24 mouse cellular contexts compared by ENCODE assay signal in genomic region chr4:152410961-152411360, GRCm38 (mm10).
A peak's percentile ranks its signal among the peaks of the same experiment; 100 is the strongest.
DNase-seq lines count a peak whose midpoint lies in the region; ATAC-seq and TF ChIP-seq lines count a peak whose summit lies in the region.
"Had no signal": no experiment of that assay in that cellular context is flagged by ENCODE, and none has a peak within 500 bp of the region (broad histone marks: within the 10 kb centered on the region; RNA-seq: fewer than 3 reads in every experiment).

No protein-coding gene starts in this region.

- CTCF ChIA-PET in Patski (lab: Charles Lee), result interaction anchor here (1.0 to 3.5 kb wide), 7 partner anchors 9 to 85 kb away, joined by 3 to 20 read pairs (median 5); no protein-coding TSS in a partner anchor

- DNase-seq in adrenal gland, postnatal 14 days, result peak; percentile 59
- no peak for DNase-seq in adrenal gland, adult 18-20 months (ENCODE audit: low spot score in 2 of 2)
- DNase-seq in retina, embryonic 14.5 days (ENCODE audit: low spot score), result peak; percentile 21
- no peak for DNase-seq in retina, postnatal 1 day
- peak; percentile 91 for DNase-seq in Patski (ENCODE audit: low read depth, low spot score)
- DNase-seq in thymus, postnatal 0 days (ENCODE audit: low spot score), result no peak
- DNase-seq in cerebellum, postnatal 10 days, result no peak
- DNase-seq: cerebellum, adult 8-10 months; heart, postnatal 10 days; kidney, adult 9 months; kidney, postnatal 14 days; layer of hippocampus, postnatal 36 days; lung, adult 18-20 months; lung, postnatal 10 days; right cerebral cortex, adult 18-20 months had no signal

- POLR2A ChIA-PET in Patski (lab: Charles Lee), result interaction anchor here (0.9 to 1.1 kb wide), 2 partner anchors 29 to 67 kb away, joined by 3 read pairs; no protein-coding TSS in a partner anchor

- H3K4me1 ChIP-seq in olfactory bulb, adult 2 months (ENCODE audit: control insufficient read depth, insufficient read depth, low read length), result peaks cover 28% of the 10 kb centered on the region
- H3K4me1 ChIP-seq: limb, embryonic 13.5 days; liver, embryonic 12.5 days had no signal

- TF ChIP-seq CTCF in Patski (IDR thresholded peaks at IDR 0.05), result no peak
- TF ChIP-seq CTCF in olfactory bulb, adult 2 months (IDR thresholded peaks at IDR 0.05; ENCODE audit: insufficient read depth, low read depth, low read length), result no peak

- ATAC-seq in Patski, result peak; percentile 95
- ATAC-seq: forebrain, embryonic 16.5 days; hindbrain, postnatal 0 days; intestine, embryonic 16.5 days; liver, embryonic 12.5 days had no signal

- peak overlapping the region; percentile 29; the same call in 1 of the 2 replicates for H3K27ac ChIP-seq in olfactory bulb, adult 2 months (ENCODE audit: insufficient read depth, low read depth, low read length)
- H3K27ac ChIP-seq: heart, embryonic 10.5 days; hindbrain, embryonic 10.5 days; hindbrain, postnatal 0 days; limb, embryonic 13.5 days; liver, embryonic 12.5 days; midbrain, embryonic 10.5 days had no signal

- WGBS in olfactory bulb, adult 2 months, result 49% methylated on average over 13 of the region's 13 CpGs

- in situ Hi-C loops in Patski (cut with MboI; ENCODE audit: low pct_unique_long_range_greater_than_20kb), result no loop called here

- H3K4me3 ChIP-seq in olfactory bulb, adult 2 months (ENCODE audit: insufficient read depth, low read depth, low read length), result no peak overlapping the region
- H3K4me3 ChIP-seq: heart, embryonic 10.5 days; hindbrain, embryonic 10.5 days; limb, embryonic 13.5 days; liver, embryonic 12.5 days; midbrain, embryonic 10.5 days had no signal

- TF ChIP-seq POLR2A in olfactory bulb, adult 2 months (IDR thresholded peaks at IDR 0.05; ENCODE audit: insufficient read depth, low read depth, low read length), result no peak

- no peaks in the 10 kb centered on the region for H3K27me3 ChIP-seq in Patski
- H3K27me3 ChIP-seq: limb, embryonic 13.5 days; liver, embryonic 12.5 days had no signal

Comparison
In these comparisons a context has a peak if more than half of its experiments do, and no peak if none do; other contexts are left out.
1. DNase-seq: peak in adrenal gland, postnatal 14 days (single experiment), retina, embryonic 14.5 days (single experiment) and Patski (single experiment); none in adrenal gland, adult 18-20 months (0 of 2), retina, postnatal 1 day (single experiment), thymus, postnatal 0 days (single experiment) and cerebellum, postnatal 10 days (0 of 2).